Mouse (Mus musculus): Measurements from ENCODE around the gene 4933424G06Rik. TPM values are rescaled to one million over a fixed set of nuclear protein-coding genes. Genes with fewer than 3 reads are reported as not detected.

4933424G06Rik gene
- polyA plus RNA-seq (2012; rRNA removed) = 0.02 TPM in 1 of 2 replicates, not detected in the other

DNA sequence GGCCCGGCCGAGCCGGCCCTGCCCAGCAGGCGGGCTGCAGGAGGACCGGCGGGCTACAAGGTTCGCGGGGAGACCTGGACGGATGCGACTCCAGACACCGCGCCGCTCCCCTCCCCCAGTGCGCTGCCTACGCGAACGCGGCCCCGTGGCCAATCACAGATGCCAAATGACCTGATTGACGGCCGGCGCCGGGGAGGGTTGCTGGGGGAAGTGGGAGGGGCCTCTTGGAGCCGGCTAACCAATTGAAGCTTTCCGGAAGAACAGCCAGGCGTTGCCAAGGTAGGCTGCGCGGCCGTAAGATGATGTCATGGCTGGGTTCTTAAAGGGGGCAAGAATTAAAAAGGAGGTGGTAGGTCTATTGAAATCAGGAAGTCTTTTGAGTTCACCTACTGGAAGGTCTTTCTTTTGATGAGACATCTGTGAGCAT lies at the start of gene 4933424G06Rik:
4933424G06Rik (plus strand) TSS at position 296 of the 427 bp plus-strand sequence.

GRCm38 (mm10) chr1:36682620-36683355 lies 27.2 kb upstream of the 4933424G06Rik start, which contains the start of gene Fam178b:
Fam178b (minus strand) TSS chr1:36683183.

DNA sequence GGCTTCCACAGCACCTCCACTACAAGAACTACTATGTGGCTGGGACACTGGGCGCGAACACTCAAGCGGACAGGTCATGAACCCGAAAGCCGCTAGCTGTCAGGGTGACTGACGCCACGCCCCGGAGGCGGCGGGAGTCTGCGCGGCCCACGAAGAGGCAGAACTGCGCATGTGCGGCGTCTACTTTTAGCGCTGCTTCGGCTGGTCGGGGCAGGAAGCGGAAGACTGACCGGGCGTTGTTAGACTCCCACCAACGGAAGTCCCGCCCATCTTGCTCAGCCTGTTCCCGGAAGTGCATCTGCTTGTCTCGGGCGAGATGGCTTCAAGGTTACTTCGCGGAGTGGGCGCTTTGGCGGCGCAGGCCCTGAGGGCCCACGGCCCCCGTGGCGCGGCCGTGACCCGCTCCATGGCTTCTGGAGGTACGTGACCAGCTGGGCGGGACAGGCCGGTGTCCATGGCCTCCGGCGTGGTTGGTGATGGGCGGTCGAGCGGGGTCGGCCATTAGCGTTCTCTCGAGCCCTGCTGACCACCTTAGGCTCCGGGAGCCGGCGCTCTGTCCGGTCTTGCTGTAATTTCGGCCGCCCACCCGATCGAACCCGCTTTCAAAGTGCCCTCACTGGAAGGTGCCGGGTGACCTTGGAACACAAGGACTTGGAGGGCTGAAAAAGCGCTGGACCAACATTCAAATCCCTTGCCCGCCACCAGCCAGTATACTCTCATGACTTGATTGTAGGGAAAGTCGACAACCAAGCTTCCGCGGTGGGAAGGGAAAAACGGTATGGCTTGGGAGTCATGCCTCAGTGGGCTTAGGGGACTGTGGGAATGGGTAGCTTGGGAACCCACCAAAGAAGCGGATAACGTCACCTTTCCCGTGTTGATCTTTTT lies 18.4 kb upstream of the 4933424G06Rik start, which contains the start of gene Cox5b:
Cox5b (plus strand) TSS at position 179 of the 885 bp plus-strand sequence.

DNA sequence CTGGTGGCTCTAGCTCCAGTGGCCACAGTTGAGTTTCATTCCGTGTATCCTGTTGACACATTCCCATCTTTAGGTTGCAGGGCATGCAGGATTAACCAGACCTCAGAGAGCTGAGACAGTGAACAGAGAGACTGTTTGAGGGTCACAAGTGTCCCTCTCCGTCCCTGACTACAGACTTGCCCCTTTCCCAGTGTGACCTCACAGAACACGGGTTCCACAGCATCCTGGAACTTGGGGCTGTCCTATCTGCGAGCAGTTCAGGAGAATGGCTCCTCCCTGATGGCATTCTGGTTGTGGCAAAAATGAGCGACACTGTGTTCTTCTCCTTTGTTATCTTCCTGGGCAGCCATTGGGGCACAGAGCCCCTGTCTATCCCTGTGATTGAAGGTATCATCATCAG lies 4.4 kb downstream of the 4933424G06Rik start, which contains the start of gene Actr1b:
Actr1b (minus strand) TSS at position 112 of the 400 bp plus-strand sequence.

DNA sequence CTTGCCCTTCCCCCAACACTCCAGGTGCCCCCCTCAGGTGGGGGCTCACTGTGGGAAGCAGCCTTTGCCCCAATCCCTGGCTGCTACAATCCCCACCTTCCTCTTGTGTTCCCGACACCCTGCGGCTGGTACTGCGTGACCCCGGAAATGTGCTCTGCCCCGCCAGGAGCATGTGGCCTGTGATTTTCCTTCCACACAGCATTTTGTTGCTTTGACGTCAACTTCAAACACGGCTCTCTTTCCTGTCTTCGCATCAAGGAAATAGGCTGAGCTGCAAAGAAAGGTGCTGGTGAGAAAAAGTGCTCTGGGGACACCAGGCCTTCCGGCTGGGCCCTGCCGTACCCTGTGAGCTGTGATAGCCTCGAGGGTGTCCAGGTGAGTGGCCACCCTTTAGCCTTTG lies 51.6 kb downstream of the 4933424G06Rik start, which contains the start of gene Zap70:
Zap70 (plus strand) TSS at position 231 of the 400 bp plus-strand sequence.

Other genes with a start within 250 kb of the 4933424G06Rik start
- 0.74 and 0.86 TPM in 2 replicates for gene Cnnm4, start 238.5 kb upstream of the 4933424G06Rik start, polyA plus RNA-seq (2012; rRNA removed)
- 3.1 TPM in 2 replicates for gene Cnnm3, start 198.3 kb upstream of the 4933424G06Rik start, polyA plus RNA-seq (2012; rRNA removed)
- 2.4 and 2.8 TPM in 2 replicates for gene Ankrd23, start 173.3 kb upstream of the 4933424G06Rik start, polyA plus RNA-seq (2012; rRNA removed)
- 0.02 TPM in 1 of 2 replicates, not detected in the other for gene Gm42417, start 170.7 kb upstream of the 4933424G06Rik start, polyA plus RNA-seq (2012; rRNA removed)
- 3.3 and 3.8 TPM in 2 replicates for gene Ankrd39, start 162.7 kb upstream of the 4933424G06Rik start, polyA plus RNA-seq (2012; rRNA removed)
- 2.4 and 2.6 TPM in 2 replicates for gene Sema4c, start 151.8 kb upstream of the 4933424G06Rik start, polyA plus RNA-seq (2012; rRNA removed)
- gene Fam178b, start 27.0 kb upstream of the 4933424G06Rik start, polyA plus RNA-seq (2012; rRNA removed) = 0.08 TPM in 2 replicates
- gene Cox5b, start 18.7 kb upstream of the 4933424G06Rik start, polyA plus RNA-seq (2012; rRNA removed) = 272 and 285 TPM in 2 replicates
- 24.2 and 27.5 TPM in 2 replicates for gene Actr1b, start 4.3 kb downstream of the 4933424G06Rik start, polyA plus RNA-seq (2012; rRNA removed)
- 0.05 TPM in 2 replicates for gene Zap70, start 51.6 kb downstream of the 4933424G06Rik start, polyA plus RNA-seq (2012; rRNA removed)
- gene Tmem131, start 233.5 kb downstream of the 4933424G06Rik start, polyA plus RNA-seq (2012; rRNA removed) = 14.1 and 16.6 TPM in 2 replicates